Mouse (Mus musculus) retina, postnatal 7 days (tissue): ENCODE measurements around the gene Sag.
"Not testable (repeated sequence)": the region's sequence is repeated elsewhere in the genome, so short reads cannot be mapped to it uniquely, and the experiment has no call there.

Experiments used
- DNase-seq: peaks from one replicate; pipeline ENCODE4 v3.0.0-alpha.2; 2012; ENCODE audit warnings: low read depth, low spot score

The Sag gene

DNA sequence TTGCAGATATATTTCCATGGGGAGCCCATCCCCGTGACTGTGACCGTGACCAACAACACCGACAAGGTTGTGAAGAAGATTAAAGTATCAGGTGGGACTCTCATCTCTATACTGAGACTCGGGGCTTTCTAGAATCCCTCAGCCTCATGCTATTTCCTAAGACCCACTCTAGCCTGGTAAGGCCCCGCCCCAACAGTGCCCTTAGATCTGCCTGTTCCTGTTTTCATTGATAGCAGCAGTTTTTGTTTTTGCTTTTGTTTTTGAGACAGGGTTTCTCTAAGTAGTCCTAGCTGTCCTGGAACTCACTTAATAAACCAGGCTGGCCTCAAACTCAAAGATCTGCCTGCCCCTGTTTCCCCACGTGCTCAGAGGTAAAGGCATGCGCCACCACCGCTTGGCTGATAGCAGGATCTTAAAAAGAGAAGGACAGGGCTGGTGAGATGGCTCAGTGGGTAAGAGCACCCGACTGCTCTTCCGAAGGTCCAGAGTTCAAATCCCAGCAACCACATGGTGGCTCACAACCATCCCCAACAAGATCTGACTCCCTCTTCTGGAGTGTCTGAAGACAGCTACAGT, 21.0 kb downstream of the Sag start:
- DNase-seq: no peak

DNA sequence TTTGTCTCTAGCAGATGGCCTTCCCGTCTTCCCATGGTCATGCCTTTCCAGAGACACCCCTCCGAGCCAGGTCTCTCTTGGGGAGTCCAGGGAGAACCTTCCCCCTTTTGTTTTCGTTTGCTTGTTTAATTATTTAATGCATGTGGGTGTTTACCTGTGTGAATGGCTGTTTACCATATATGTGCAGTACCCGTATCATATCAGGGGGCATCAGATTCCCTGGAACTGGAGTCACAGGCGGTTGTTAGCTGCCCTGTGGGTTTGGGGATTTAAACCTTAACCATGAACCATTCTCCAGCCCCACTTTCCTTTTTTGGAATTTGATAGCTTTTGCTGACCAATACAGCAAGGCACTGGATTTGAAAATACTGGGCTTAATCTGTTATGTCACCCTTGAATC, 21.8 kb downstream of the Sag start:
- DNase-seq: no peak

DNA sequence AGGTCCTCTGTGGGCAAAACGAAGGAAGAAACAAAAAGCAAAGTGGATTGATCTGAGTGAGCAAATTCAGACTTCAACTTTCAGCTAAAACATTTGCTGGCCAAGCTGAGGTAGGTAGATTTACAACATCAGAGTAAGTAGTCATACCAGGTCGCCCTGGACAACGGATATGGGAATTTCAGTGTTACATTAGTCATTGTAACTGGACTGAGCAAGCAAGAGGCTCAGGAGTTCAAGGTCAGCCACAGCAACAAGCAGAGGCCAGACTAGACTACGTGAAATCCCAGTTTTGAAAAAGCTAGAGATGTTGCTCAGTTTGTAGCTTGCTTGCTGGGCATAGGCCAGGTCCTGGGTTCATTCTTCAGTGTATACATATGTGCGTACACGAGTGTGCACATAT, 22.5 kb downstream of the Sag start:
- DNase-seq: no peak

DNA sequence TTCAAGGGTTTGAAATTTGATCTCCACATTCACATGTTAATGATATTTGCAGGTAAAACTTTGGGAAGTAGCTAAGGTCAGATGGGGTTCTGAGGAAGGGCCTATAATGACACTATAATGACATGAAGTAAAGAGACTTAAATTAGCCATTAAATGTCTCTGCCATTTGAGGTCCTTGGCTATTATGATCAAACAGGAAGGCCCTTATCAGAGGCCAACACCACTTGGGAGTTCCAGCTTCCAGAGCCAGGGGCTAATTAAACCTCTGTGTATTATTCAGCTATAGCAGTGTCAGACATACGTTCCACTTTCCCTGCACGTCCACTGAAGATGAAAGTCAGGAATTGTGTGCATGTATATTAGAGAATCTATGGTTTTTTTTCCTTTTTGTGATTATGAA, 23.0 kb downstream of the Sag start:
- DNase-seq: no peak

DNA sequence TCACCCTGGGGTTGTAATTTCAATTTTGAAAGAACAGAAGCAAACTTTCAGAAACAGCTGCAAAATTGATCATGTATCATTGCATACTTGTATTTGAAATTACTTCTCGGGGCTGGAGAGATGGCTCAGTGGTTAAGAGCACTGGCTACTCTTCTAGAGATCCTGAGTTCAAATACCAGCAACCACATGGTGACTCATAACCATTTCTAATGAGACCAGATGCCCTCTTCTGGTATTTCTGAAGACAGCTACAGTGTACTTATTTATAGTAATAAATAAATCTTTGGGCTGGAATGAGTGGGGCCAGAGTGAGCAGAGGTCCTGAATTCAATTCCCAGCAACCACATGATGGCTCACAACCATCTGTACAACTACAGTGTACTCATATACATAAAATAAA, 24.0 kb downstream of the Sag start:
- DNase-seq: not testable (repeated sequence)

DNA sequence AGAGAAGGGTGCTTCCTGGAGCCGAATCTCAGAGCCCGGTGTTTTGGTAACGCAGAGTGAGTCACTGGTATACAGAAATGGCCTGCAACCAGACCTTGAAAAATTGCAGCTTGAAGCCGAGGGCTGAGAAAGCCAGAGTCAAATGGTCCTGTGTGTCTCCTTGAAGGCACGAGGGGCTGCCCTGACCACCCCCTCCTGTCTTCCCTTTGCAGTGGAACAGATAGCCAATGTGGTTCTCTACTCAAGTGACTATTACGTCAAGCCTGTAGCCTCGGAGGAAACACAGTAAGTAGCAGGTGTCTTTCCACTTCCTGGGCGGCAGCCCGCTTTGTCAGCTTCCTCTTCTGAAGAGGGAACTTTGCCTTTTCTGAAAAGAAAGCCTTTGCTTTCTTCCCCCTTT, 24.7 kb downstream of the Sag start:
- DNase-seq: no peak

DNA sequence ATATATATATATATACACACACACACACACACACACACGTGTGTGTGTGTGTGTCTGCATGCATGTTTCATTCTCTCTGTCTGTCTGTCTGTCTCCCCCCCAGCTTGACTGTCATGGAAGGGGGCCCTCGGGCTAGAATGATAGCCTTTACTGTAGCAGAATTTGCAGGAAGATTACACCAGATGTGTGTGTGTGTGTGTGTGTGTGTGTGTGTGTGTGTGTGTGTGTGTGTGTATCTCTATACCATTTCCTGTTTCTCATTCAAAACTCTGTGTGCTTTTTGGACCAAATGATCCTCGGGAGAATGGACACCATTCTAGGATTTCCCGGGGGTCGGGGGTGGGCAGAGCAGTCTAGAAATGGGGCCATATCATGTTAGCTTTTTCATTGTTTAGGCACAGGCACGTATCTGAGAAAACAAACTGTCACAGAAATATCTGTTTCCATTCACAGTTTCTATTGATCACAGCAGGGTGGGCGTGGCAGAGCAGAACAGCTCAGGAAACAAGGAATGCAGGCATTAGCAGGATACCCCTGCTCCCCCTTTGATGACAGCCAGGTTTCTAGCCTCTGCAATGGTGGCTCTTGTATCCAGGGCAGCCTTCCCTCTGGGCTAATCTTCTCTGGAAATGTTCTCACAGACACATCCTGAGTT, 25.6 kb downstream of the Sag start:
- no peak for DNase-seq

DNA sequence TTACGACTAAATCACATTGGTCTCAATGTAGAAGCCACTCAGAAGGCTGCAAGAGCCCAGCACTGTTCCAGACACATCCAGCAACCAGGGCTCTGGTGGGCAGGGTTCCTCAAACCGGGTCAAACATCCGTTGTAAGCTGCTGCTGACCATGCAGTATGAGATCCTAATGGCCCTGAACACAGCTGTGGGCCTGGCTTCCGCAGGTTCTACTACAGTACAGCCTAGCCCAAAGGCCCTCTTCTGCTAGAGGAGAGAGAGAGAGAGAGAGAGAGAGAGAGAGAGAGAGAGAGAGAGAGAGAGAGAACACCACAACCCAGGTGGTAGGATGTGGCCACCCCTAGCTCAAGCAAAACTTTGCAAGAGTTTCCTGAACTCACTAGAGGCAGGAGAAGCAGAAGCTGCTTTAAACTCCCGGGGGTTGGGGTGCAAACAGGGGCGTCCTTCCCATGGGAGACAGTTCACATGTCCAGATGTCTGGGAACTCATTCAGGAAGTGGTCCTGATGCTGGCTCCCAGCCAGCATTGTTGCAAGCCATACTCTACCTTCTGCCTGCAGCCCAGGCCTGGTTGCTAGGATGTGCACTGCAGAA, 26.2 kb downstream of the Sag start:
- DNase-seq: no peak

DNA sequence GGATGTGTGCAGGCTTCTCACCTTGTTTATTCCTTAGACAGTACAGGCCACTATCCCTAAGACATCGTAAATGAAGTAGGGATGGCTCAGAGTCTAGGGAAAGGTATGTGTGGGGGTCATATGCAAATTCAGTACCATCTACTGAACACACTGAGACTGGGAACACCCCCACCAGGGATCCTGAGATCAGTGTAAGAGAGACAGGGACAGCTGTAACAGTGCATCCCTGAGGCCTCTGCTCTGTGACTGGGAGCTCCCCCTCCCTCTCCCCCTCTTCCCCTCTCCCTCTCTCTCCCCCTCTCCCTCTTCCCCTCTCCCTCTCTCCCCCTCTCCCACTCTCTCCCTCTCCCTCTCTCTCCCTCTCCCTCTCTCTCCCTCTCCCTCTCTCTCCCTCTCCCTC, 33.0 kb downstream of the Sag start:
- no peak for DNase-seq

DNA sequence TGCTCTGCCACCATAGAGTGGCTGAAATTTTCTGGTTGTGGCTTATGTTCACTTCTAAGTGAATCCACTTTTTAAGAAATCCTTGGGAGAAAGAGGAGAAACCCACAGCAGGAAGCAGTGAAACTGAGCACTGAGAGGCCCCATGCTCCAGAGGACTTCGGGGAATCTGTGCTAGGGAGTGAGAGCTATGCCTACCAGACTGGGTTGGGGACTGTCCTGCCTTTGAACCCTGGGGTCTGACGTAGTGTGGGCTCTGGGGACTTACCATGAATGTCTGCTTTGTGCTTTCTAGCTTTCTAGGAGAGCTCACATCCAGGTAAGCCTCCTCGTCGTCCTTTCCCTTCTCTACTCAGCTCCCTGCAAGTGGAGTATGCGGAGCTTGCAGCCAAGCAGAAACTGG, 33.5 kb downstream of the Sag start:
- no peak for DNase-seq

DNA sequence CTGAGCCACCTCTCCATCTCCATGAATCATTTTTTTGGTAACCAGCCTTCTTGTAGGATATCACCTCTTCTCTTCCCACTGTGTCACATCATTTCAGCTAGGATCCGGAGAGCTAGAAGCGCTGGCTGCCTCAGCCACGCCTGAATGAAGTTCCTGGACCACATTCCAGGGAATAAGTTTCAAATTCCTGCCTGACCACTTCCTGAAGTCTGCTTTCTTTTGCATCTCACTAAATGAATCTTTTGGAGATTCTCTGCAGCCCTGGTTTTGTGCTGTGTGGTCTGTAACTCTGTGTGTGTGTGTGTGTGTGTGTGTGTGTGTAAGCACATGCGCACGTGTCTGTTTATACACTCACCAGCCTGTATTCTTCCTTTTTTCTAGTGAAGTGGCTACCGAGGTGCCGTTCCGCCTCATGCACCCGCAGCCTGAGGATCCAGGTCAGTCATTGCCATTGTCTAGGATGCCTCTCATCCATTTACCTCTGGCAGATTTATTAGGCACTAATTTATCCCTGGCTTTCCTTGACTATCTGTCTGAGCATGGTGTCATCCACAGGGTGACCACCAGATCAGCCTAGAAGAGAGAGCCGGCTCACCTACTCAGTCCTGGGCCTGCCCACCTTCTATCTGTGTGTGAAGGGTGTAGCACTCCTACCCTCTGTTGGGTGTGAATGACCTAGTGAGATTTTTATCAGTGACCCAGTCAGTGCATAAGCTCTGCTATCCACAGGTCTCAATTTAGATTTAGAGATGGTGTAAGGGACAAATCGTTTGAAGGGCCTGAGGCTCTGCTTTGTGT, 37.1 kb downstream of the Sag start:
- no peak for DNase-seq

DNA sequence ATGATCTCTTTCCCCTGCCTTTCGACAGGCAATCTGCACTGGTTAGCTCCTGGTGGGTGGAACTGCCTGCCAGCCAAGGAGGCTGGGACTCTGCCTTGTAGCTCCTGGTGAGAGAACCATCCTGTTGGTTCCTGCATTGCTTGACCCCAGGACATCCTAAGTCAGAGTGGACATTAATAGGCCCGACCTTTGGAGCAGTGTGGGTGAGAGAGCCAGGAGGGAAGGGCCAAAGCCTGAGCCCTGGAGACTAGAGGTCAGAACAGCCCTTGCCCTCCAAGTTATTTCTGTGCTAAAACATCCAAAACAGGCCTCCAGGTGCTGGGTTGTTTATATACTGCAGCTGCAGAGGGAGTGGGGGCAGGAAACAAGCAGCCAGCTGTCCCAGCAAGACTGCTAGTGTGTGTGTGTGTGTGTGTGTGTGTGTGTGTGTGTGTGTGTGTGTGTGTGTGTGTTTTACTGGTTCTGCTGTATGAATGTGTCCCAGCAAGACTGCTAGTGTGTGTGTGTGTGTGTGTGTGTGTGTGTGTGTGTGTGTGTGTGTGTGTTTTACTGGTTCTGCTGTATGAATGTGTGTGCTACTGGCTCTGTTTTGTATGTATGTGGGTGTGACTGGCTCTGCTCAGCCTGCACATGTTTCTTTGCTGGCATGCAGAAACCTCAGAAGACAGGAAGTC, 43.5 kb downstream of the Sag start:
- no peak for DNase-seq

DNA sequence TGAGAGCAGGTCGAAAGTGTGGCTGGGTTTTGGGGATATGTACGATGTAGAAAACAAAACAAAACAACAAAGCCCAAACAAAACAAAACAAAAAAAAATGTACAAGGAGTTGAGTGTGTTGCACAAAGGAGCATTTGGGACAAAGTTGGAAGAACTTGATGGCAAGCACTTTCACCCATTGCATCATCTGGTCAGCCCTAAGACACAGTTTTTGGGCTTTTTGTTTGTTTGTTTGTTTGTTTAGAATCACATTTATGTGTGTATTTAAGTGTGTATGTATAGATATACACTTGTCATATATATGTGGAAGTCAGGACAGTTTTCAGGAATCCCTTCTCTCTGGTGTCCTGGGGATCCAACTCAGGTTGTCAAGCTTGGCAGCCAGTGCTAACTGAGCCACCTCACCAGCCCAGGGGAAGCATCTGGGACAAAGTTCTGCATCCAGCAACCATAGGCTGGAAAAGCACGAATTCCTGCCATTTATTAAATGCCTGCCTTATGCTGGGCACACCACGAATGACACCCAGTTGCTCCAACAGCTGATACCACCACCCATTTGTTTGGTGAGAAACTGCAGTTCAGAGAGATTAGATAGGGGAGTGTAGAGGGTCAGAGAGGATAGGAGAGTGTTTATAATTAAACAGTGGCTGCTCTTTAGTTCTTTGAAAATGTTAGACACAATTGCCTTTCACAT, 44.1 kb downstream of the Sag start:
- no peak for DNase-seq

DNA sequence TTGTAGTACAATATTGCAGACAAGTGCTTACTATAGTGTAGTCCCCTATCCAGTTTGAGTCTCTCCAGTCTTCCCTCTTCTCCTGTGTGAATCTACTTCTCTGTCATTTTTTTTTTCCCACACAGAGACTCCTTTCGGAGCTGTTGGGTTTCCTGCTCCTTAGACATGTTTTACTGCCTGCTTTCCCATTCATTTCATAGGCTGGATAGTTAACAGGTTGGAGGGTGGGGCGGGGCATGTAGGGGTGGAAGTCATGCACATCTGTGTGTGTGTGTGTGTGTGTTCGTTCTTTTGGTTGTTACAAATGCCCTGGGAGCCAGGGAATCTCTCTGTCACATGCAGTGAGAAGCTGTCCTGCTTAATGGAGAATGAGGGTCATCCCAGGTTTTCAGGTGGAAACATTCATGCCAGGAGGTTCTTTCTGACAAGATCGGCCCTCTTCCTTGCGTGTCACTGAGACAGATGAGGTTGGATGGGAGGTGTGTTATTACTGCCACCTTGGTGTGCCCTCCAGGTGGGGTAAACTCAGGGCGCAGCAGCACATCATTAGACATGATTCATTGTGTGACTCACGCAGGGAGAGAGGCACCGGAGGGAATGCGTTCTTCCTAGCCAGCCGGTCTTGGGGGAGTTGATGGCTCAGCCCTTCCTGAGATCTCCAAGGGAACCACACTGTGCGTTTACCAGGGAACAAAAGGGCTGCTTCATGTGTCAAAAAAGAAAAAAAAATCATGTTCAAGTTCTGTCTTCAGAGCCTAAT, 44.9 kb downstream of the Sag start:
- no peak for DNase-seq

DNA sequence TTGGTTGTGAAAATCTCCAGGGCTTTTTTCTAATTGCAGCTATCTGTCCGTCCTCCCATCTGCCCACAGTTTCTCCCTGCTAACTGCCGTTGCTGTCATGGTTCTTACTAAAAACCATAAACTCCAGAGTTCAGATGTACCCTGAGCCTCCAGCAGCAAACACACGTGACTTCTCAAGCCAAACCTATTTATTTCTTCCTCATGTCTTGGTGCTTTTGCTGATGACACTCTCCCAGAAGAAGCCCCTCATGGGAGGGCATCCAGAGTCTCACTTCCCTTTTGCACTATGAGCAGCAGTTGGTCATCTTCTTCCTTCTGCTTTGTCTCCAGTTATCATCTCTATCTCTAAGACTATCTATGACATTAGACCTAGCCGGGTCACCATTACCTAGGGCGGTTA, 45.8 kb downstream of the Sag start:
- DNase-seq: no peak

DNA sequence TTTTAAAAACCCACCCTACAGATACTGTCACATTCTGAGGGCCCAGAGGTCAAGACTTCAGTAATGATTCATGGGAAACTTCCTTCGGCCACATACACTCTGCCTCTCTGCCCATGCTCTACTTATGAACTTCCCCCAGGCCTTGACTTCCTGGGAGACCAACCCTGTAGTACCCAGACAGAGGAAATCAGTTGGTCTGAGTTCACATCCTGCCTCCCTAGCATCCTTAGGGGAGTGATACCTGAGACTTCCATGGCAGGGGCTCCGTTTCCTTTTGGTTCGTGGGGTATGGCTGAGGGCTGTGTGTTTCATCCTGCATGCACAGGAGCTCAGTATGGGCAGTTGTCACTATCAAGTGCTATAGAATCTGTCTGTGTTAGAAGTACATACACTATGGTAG, 47.9 kb downstream of the Sag start:
- DNase-seq: no peak

DNA sequence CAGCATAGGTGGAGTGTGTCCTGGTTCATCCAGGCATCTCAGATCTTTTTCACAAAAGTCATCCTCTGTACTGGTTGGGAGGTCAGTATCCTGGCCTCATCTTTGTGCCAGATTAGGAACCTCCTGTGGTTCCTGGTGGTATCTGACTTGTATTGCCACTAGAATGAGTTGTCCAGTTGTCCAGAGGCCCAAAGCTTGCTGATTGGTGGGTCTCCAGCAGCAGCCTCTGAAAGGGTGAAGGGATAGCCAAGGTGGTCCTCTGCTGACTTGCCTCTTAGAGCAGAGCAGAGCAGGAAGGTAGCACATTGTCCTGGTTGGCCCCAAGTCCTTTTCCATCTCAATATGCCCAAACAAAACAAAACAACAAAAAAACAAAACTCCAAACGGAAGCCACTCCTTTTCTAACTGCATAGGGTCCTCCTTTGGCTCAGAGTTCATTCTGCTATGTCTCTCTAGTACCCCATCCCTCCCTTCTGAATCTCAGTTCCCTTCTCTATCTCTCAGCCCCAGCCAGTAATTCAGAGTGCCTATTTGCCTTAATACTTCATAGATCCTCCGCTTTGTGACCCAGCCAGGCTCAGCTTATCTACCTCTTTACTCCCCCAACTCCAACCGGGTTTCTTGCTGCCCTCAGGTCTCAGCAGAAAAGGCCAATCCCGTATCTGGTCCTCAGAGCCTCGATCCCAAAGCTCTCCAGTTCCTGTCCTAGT, 48.8 kb downstream of the Sag start:
- DNase-seq: no peak

DNA sequence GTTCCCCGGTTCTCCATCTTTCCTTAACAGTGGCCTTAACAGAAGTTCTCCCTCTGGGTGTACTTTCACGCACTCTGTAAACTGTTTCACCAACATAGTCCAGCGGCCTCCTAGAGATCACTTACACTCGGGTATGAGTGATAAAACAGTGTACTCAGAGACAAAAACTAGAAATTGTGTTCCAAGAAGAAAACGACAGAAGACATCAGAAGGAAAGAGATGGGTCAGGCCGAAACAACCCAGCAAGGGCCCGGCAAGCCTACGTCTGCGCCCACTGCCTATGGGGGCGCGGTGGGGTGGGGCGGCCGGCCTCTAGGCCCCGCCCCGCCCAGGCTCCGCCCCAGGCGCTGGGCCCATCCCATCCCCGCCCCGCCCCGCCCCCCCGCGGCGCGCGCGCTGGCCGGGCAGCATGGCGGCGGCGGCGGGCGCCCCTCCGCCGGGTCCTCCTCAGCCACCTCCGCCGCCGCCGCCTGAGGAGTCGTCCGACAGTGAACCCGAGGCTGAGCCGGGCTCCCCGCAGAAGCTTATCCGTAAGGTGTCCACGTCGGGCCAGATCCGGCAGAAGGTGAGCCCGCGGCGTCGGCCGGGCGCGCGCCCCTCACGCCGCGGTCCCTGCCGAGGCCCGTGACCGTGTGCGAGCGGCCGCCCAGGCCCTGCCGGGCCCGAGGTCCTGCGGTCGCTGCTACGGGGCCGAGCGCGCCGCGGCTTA, 49.6 kb downstream of the Sag start, which contains the start of gene Dgkd:
Dgkd (plus strand) TSS at position 396 of the 709 bp plus-strand sequence.
- peak; percentile 81 for DNase-seq

DNA sequence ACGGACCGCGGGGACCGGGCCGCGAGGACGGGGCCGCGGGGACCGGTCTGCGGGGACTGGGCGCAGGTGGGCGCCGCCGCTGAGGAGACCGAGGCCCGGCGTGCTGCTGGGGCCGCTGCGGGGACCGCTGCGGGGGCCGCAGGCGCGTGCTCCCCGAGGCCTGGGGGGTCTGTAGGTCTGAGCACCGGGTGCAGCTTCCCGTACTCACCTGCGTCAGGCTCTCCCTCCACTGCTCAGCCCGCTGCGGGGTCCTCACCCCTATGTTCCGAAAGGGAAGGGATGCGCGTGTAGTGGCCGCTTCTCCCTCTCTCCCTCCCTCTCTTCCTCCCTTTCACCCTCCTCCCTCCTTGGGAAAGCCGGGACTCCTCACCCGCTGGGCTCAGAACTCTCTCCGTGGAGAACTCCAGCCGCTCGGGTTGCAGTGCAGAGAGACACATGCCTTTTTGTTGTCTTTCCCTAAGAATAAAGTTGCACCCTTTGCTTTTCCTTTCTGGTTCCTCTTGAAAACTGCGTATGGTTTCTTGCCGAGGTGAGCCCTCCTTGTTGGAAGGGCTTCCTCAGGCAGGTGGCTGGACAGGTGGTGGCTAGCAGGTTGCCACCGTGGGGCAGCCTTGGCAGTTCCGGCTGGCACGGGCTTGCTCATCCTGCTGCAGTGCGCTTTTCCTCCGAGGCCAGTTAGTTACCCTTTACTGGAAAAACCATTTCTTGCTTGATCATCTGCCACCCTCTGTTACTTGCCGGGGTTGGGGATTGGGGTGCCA, 50.3 kb downstream of the Sag start:
- DNase-seq: peak; percentile 37
